In genomic region chr1:184687512-184687911, GRCm38 (mm10) we compare ENCODE assay signal across 24 mouse cellular contexts. TPM values are rescaled to one million over a fixed set of nuclear protein-coding genes. Genes with fewer than 3 reads are reported as not detected.
DNase-seq lines count a peak whose midpoint lies in the region; ATAC-seq and TF ChIP-seq lines count a peak whose summit lies in the region.
"Had no signal": no experiment of that assay in that cellular context is flagged by ENCODE, and none has a peak within 500 bp of the region (broad histone marks: within the 10 kb centered on the region; RNA-seq: fewer than 3 reads in every experiment).

No protein-coding gene starts in this region.

- no peaks in the 10 kb centered on the region for H3K36me3 ChIP-seq in heart, embryonic 10.5 days
- no peaks in the 10 kb centered on the region for H3K36me3 ChIP-seq in lung, embryonic 14.5 days (ENCODE audit: insufficient read depth)
- no peaks in the 10 kb centered on the region for H3K36me3 ChIP-seq in lung, embryonic 16.5 days (ENCODE audit: control insufficient read depth, insufficient read depth, low read length)
- H3K36me3 ChIP-seq: embryonic facial prominence, embryonic 10.5 days; embryonic facial prominence, embryonic 12.5 days; forebrain, embryonic 15.5 days; G1E had no signal

- H3K27ac ChIP-seq in heart, embryonic 10.5 days = no peak overlapping the region
- no peak overlapping the region for H3K27ac ChIP-seq in lung, embryonic 14.5 days (ENCODE audit: low read depth)
- H3K27ac ChIP-seq in lung, embryonic 16.5 days (ENCODE audit: low read length) = no peak overlapping the region
- H3K27ac ChIP-seq: embryonic facial prominence, embryonic 10.5 days; embryonic facial prominence, embryonic 12.5 days; forebrain, embryonic 13.5 days; forebrain, embryonic 15.5 days had no signal

- peak overlapping the region; percentile 8; the same call in 1 of the 2 replicates for H3K4me2 ChIP-seq in lung, embryonic 14.5 days
- H3K4me2 ChIP-seq in lung, embryonic 16.5 days (ENCODE audit: low read depth, low read length) = no peak overlapping the region
- H3K4me2 ChIP-seq: embryonic facial prominence, embryonic 12.5 days; forebrain, embryonic 13.5 days; forebrain, embryonic 15.5 days had no signal

- no peak overlapping the region for H3K4me3 ChIP-seq in heart, embryonic 10.5 days
- no peak overlapping the region for H3K4me3 ChIP-seq in lung, embryonic 14.5 days (ENCODE audit: low read depth, low read length)
- no peak overlapping the region for H3K4me3 ChIP-seq in lung, adult 2 months (replicated peaks; ENCODE audit: extremely low read depth, low read depth, low read length)
- no peak overlapping the region for H3K4me3 ChIP-seq in lung, embryonic 16.5 days (ENCODE audit: low read length)
- H3K4me3 ChIP-seq: embryonic facial prominence, embryonic 10.5 days; embryonic facial prominence, embryonic 12.5 days; forebrain, embryonic 13.5 days; forebrain, embryonic 15.5 days had no signal

- no peak for TF ChIP-seq CTCF in lung, embryonic 14.5 days (IDR thresholded peaks at IDR 0.05; ENCODE audit: low read depth)
- TF ChIP-seq CTCF in lung, adult 2 months (IDR thresholded peaks at IDR 0.05; ENCODE audit: insufficient read depth, low read length) = no peak

- no peak overlapping the region for H3K9ac ChIP-seq in lung, embryonic 14.5 days
- H3K9ac ChIP-seq in lung, embryonic 16.5 days (ENCODE audit: low read length) = no peak overlapping the region
- H3K9ac ChIP-seq: embryonic facial prominence, embryonic 12.5 days; forebrain, embryonic 13.5 days; forebrain, embryonic 15.5 days had no signal

- TF ChIP-seq POLR2A in lung, adult 2 months (IDR thresholded peaks at IDR 0.05; ENCODE audit: borderline replicate concordance, extremely low read depth, low read depth, low read length) = no peak

- peak; percentile 4 for DNase-seq in heart, adult 11 months
- no peak for DNase-seq in heart, embryonic 10.5 days (ENCODE audit: low spot score)
- DNase-seq in lung, embryonic 14.5 days = peak; percentile 85
- no peak for DNase-seq in lung, adult 2 months
- no peak for DNase-seq in lung, postnatal 36 days
- DNase-seq: adrenal gland, adult 8-10 months; adrenal gland, postnatal 14 days; adrenal gland, postnatal 36 days; B cell, adult 2 months; cerebellum, adult 11-12 months; cerebellum, adult 2 months; cerebellum, adult 9-10 months; cerebellum, postnatal 10 days; cerebellum, postnatal 25 days had no signal

- WGBS in heart, embryonic 10.5 days = 28% methylated on average over 4 of the region's 4 CpGs
- WGBS in lung, embryonic 14.5 days = 7% methylated on average over 4 of the region's 4 CpGs
- WGBS in lung, adult 2 months = 33% methylated on average over 4 of the region's 4 CpGs
- 11% methylated on average over 4 of the region's 4 CpGs for WGBS in lung, embryonic 16.5 days

- ATAC-seq in lung, embryonic 14.5 days (ENCODE audit: insufficient read depth) = peak; percentile 91
- ATAC-seq in lung, embryonic 16.5 days (ENCODE audit: low read depth) = peak; percentile 88
- ATAC-seq: activated CD4-positive, CD25-positive, alpha-beta regulatory T cell, adult 4 months; CD4-positive, CD25-positive, alpha-beta regulatory T cell, adult 4 months; forebrain, embryonic 13.5 days; forebrain, embryonic 15.5 days; Patski had no signal

- 0 out of 2 replicates have a peak, but pooled peaks cover 1% of the 10 kb centered on the region for H3K27me3 ChIP-seq in heart, embryonic 10.5 days (ENCODE audit: insufficient read depth, poor library complexity, severe bottlenecking)
- peaks cover 16% of the 10 kb centered on the region; the same call in 1 of the 2 replicates for H3K27me3 ChIP-seq in lung, embryonic 14.5 days (ENCODE audit: insufficient read depth, low read length)
- peaks cover 16% of the 10 kb centered on the region; the same call in 1 of the 2 replicates for H3K27me3 ChIP-seq in lung, embryonic 16.5 days (ENCODE audit: control insufficient read depth, insufficient read depth, low read depth, low read length)
- H3K27me3 ChIP-seq: CH12.LX; embryonic facial prominence, embryonic 12.5 days; forebrain, embryonic 13.5 days; forebrain, embryonic 15.5 days had no signal

- no peaks in the 10 kb centered on the region for H3K9me3 ChIP-seq in heart, embryonic 10.5 days
- H3K9me3 ChIP-seq in lung, embryonic 14.5 days (ENCODE audit: low read depth, low read length) = no peaks in the 10 kb centered on the region
- no peaks in the 10 kb centered on the region for H3K9me3 ChIP-seq in lung, embryonic 16.5 days (ENCODE audit: control insufficient read depth, low read length)
- H3K9me3 ChIP-seq: embryonic facial prominence, embryonic 10.5 days; embryonic facial prominence, embryonic 12.5 days; forebrain, embryonic 13.5 days; forebrain, embryonic 15.5 days; G1E had no signal

- 0 out of 2 replicates have a peak, but pooled peaks cover 4% of the 10 kb centered on the region for H3K4me1 ChIP-seq in heart, embryonic 10.5 days
- peaks cover 11% of the 10 kb centered on the region for H3K4me1 ChIP-seq in lung, embryonic 14.5 days (ENCODE audit: insufficient read depth)
- H3K4me1 ChIP-seq in lung, adult 2 months (ENCODE audit: control insufficient read depth, insufficient read depth, low read length) = no peaks in the 10 kb centered on the region
- 0 out of 2 replicates have a peak, but pooled peaks cover 2% of the 10 kb centered on the region for H3K4me1 ChIP-seq in lung, embryonic 16.5 days (replicated peaks; ENCODE audit: control insufficient read depth, insufficient read depth, low read length)
- H3K4me1 ChIP-seq: embryonic facial prominence, embryonic 10.5 days; embryonic facial prominence, embryonic 12.5 days; forebrain, embryonic 13.5 days; forebrain, embryonic 15.5 days had no signal

RNA-seq across cellular contexts. Expression of gene Hlx, which starts 44.9 kb away (rescaled TPM):
- 3.1 and 19.4 TPM in 2 replicates for polyA plus RNA-seq in heart, embryonic 10.5 days (2016; fragmentation: Nextera tagmentation; extraction: Ambion mirVana)
- polyA plus RNA-seq in lung, embryonic 14.5 days (2014; fragmentation: Nextera tagmentation; extraction: Ambion mirVana) = 27.8 and 28.2 TPM in 2 replicates
- 72.0 and 77.7 TPM in 2 replicates for polyA plus RNA-seq in lung, adult 2 months (2012; rRNA removed)
- polyA plus RNA-seq in lung, embryonic 16.5 days (2015; fragmentation: Nextera tagmentation; extraction: Ambion mirVana) = 25.9 and 28.8 TPM in 2 replicates
- polyA plus RNA-seq: activated CD4-positive, CD25-positive, alpha-beta regulatory T cell, adult 4 months; CD4-positive, CD25-positive, alpha-beta regulatory T cell, adult 4 months had no signal

Comparison
In these comparisons a context has a peak if more than half of its experiments do, and no peak if none do; other contexts are left out.
1. DNase-seq: peak in heart, adult 11 months (single experiment) and lung, embryonic 14.5 days (single experiment); none in heart, embryonic 10.5 days (single experiment), lung, adult 2 months (single experiment) and lung, postnatal 36 days (single experiment).